In genomic region chr12:112318461-112318860, GRCm38 (mm10) we compare ENCODE assay signal across 15 mouse cellular contexts.
"Had no signal": no experiment of that assay in that cellular context is flagged by ENCODE, and none has a peak within 500 bp of the region (broad histone marks: within the 10 kb centered on the region; RNA-seq: fewer than 3 reads in every experiment).

No protein-coding gene starts in this region.

- H3K36me3 ChIP-seq: intestine, embryonic 15.5 days; liver, embryonic 13.5 days; midbrain, embryonic 12.5 days; neural tube, embryonic 13.5 days; stomach, embryonic 15.5 days had no signal

- H3K4me3 ChIP-seq: intestine, embryonic 15.5 days; liver, embryonic 13.5 days; midbrain, embryonic 12.5 days; myocyte; neural tube, embryonic 13.5 days; stomach, embryonic 15.5 days had no signal

- DNase-seq: kidney, adult 18-20 months; liver, embryonic 13.5 days; lung, adult 2 months; lung, postnatal 14 days; lung, postnatal 4 days; retina, postnatal 1 day; right cerebral cortex, postnatal 25 days; spleen, adult 18-20 months; thymus, postnatal 25 days had no signal

- H3K27ac ChIP-seq: intestine, embryonic 15.5 days; kidney, postnatal 0 days; liver, embryonic 13.5 days; midbrain, embryonic 12.5 days; neural tube, embryonic 13.5 days; stomach, embryonic 15.5 days had no signal

- H3K9me3 ChIP-seq: intestine, embryonic 15.5 days; liver, embryonic 13.5 days; neural tube, embryonic 13.5 days; stomach, embryonic 15.5 days had no signal

- H3K27me3 ChIP-seq: intestine, embryonic 15.5 days; liver, embryonic 13.5 days; stomach, embryonic 15.5 days had no signal

- H3K4me1 ChIP-seq: intestine, embryonic 15.5 days; liver, embryonic 13.5 days; midbrain, embryonic 12.5 days; stomach, embryonic 15.5 days had no signal
